Mouse (Mus musculus): ENCODE results near the gene Ccnt1.

DNA sequence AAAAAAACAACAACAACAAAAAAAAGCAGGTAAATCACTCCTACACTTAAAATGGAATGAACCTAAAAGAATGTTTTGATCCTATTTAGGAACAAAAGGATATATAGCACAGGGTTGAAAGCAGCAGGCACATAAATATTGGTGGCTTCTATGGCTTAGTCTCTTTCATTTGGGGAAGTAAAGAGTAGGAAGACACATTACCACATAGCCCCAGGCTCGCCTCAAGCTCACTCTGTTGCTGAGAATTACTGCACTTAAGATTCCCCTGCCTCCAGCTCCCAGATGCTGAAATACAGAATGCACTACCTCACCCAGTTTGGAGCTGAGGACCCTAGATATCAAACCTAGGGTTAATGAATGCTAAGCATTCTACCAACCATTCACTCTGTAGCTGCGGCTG lies 18.0 kb downstream of the Ccnt1 start:
- TF ChIP-seq POLR2A (IDR thresholded peaks at IDR 0.05; ENCODE audit: extremely low read depth, insufficient read depth, low read length) (no peak), CTCF (IDR thresholded peaks at IDR 0.05; ENCODE audit: low read depth, low read length) (no peak)
